Mouse (Mus musculus): ENCODE measurements at regions not wholly inside any gene's neighbourhood (a gene's known extent, or its start where the extent isn't known, plus 50 kb on each side); places are given as distances from the start of the nearest gene placed in this dataset.
A peak's percentile ranks its signal among the peaks of the same experiment; 100 is the strongest.

DNA sequence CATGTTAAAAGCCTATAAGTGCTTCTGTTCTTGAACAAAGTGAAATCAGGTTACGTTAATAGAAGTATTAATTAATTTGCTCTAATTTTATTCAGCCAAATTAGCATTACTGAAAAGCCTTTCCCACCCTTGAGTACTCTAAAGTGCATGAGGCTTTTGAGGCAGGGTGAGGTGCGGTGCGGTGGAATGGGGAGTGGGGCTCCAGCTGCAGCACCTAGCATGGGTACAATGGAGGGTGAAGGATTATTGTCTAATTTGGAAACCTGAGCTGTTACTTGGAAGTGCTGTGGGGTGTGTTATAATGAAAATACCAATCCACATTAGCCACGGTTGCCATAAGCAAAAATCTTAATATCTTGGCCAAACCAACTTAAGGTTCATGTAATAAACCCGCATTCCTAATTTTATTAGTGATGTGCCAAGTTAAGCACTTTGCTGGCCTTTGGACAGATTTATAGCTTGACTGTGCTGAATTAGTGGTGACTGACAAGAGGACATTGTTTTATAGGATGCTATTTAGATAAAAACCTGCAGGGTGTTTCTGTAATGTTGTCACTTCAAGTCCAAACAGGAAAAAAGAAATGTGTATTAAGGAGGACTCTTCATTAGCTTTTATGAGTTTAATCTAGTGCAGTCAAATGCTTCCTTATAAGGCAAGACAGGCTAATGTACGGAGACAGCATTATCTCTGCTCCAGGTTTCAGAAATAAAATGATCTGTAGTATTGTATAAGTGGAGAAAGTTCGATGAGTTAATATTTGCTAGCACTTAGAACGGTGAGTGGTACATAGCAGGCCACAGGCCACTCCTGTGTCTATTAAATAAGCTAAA, 382.2 kb downstream of the Lmo4 start:
- H3K9me3 ChIP-seq = no peaks in the 10 kb centered on the region
- H3K9ac ChIP-seq = no peak overlapping the region
- H3K4me1 ChIP-seq = no peaks in the 10 kb centered on the region
- H3K4me2 ChIP-seq = no peak overlapping the region
- ATAC-seq (ENCODE audit: borderline replicate concordance, extremely low read depth, low FRiP score, low TSS enrichment) = no peak
- H3K36me3 ChIP-seq = no peaks in the 10 kb centered on the region
- no peak overlapping the region for H3K27ac ChIP-seq
- WGBS = 66% methylated on average over 8 of the region's 8 CpGs
- no peak overlapping the region for H3K4me3 ChIP-seq
- H3K27me3 ChIP-seq = no peaks in the 10 kb centered on the region

GRCm38 (mm10) chr3:143807544-143807943, 397.5 kb downstream of the Lmo4 start:
- Histone ChIP-seq H3K27me3 (no peaks in the 10 kb centered on the region), H3K27ac (peak overlapping the region; percentile 73), H3K4me3 (no peak overlapping the region), H3K4me2 (no peak overlapping the region), H3K9me3 (no peaks in the 10 kb centered on the region), H3K9ac (no peak overlapping the region), H3K36me3 (no peaks in the 10 kb centered on the region), H3K4me1 (no peaks in the 10 kb centered on the region)
- WGBS = 80% methylated on average over 8 of the region's 8 CpGs
- no peak for ATAC-seq (ENCODE audit: borderline replicate concordance, extremely low read depth, low FRiP score, low TSS enrichment)

GRCm38 (mm10) chr3:143806940-143807339, 398.1 kb downstream of the Lmo4 start:
- H3K4me3 ChIP-seq = no peak overlapping the region
- peak; percentile 46; the same call in 1 of the 2 replicates for ATAC-seq (ENCODE audit: borderline replicate concordance, extremely low read depth, low FRiP score, low TSS enrichment)
- no peaks in the 10 kb centered on the region for H3K4me1 ChIP-seq
- no peak overlapping the region for H3K4me2 ChIP-seq
- no peak overlapping the region for H3K9ac ChIP-seq
- WGBS = 41% methylated on average over 3 of the region's 3 CpGs
- no peaks in the 10 kb centered on the region for H3K9me3 ChIP-seq
- peak overlapping the region; percentile 73 for H3K27ac ChIP-seq
- no peaks in the 10 kb centered on the region for H3K27me3 ChIP-seq
- H3K36me3 ChIP-seq = no peaks in the 10 kb centered on the region

DNA sequence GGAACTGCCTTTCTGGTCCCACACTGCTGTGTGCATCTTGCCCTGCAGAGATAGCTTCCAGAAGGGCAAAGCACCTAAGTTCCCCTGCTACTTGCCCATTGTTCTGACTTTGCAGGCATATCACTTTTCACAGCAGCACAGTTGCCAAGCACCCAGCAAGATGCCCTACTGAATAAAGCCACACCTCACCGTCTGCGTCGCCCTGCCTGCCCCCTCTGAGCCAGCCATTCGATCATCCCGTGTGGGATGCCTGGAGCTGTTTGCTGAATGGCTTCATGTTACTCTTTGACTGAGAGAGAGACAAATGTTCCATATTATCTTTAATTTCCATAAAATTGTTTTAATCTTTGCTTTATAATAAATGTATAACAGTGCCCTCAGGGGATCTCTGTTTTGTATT, 407.2 kb downstream of the Lmo4 start:
- Histone ChIP-seq H3K27me3 (no peaks in the 10 kb centered on the region), H3K9ac (no peak overlapping the region), H3K27ac (no peak overlapping the region), H3K4me2 (no peak overlapping the region), H3K4me1 (peaks cover 3% of the 10 kb centered on the region; the same call in 1 of the 2 replicates), H3K4me3 (no peak overlapping the region), H3K9me3 (no peaks in the 10 kb centered on the region), H3K36me3 (no peaks in the 10 kb centered on the region)
- no peak for ATAC-seq (ENCODE audit: borderline replicate concordance, extremely low read depth, low FRiP score, low TSS enrichment)
- 31% methylated on average over 5 of the region's 5 CpGs for WGBS

DNA sequence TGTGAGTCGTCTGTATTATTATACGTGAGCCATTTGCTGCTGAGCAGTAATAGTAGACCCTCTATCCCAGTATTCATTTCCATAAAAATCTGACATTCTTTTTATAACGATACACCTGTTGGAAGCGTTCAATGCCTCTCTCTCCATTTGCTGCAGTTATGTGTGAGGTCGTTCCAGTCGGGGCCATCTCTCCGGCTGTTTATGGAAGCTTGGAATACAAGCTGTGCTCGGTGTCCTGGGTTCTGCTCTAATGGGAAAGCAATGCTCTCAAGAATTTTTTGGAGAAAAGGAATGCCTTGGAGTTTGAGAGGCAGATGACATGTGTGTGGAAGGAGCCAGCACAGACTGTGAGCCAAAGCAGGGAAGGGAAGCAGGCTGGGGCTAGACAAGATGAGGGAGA, 414.1 kb downstream of the Lmo4 start:
- ATAC-seq (ENCODE audit: borderline replicate concordance, extremely low read depth, low FRiP score, low TSS enrichment) = no peak
- 76% methylated on average over 8 of the region's 8 CpGs for WGBS

DNA sequence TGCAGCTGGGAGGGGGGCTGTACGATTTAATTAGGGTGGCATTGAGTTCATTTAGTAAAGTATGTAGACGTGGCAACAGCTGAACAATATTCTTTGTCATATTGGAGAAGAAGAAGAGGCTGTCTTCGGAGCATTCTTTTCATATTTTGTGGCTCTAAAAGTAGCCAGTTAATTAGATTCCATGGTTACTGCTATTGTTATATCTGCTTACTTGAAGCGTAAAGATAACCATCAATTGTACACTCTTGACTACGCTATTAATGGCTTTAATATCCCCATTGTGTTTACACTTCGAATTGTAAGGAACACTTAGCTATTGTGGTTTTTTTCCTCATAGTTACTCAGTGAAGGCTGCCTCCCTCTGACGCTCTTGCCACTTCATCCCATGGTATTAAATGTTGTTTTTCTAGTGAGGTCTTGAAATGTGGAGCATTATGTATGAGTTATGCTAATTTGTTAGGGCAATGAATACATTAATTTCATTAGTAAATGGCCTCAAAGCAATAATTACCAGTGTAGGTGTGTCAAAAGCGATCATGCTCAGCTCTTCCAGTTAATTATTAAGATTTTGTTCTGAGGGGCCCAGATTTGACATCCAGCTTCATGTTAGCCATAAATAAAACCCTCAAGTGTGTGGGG, 415.0 kb downstream of the Lmo4 start:
- H3K27me3 ChIP-seq = no peaks in the 10 kb centered on the region
- no peak for ATAC-seq (ENCODE audit: borderline replicate concordance, extremely low read depth, low FRiP score, low TSS enrichment)
- no peak overlapping the region for H3K9ac ChIP-seq
- no peak overlapping the region for H3K27ac ChIP-seq
- no peak overlapping the region for H3K4me3 ChIP-seq
- H3K4me1 ChIP-seq = no peaks in the 10 kb centered on the region
- 55% methylated on average over 8 of the region's 8 CpGs for WGBS
- H3K9me3 ChIP-seq = no peaks in the 10 kb centered on the region
- no peak overlapping the region for H3K4me2 ChIP-seq
- H3K36me3 ChIP-seq = no peaks in the 10 kb centered on the region

More for the DNA sequence above, 414.1 kb downstream of the Lmo4 start:
- no peaks in the 10 kb centered on the region for H3K4me1 ChIP-seq
- no peaks in the 10 kb centered on the region for H3K9me3 ChIP-seq
- H3K4me3 ChIP-seq = no peak overlapping the region
- H3K9ac ChIP-seq = no peak overlapping the region
- no peaks in the 10 kb centered on the region for H3K36me3 ChIP-seq
- no peaks in the 10 kb centered on the region for H3K27me3 ChIP-seq
- no peak overlapping the region for H3K27ac ChIP-seq
- no peak overlapping the region for H3K4me2 ChIP-seq

GRCm38 (mm10) chr3:143786889-143787288, 418.1 kb downstream of the Lmo4 start:
- ATAC-seq (ENCODE audit: borderline replicate concordance, extremely low read depth, low FRiP score, low TSS enrichment) = no peak
- Histone ChIP-seq H3K4me3 (no peak overlapping the region), H3K9ac (no peak overlapping the region), H3K4me1 (0 out of 2 replicates have a peak, but pooled peaks cover 7% of the 10 kb centered on the region), H3K27me3 (no peaks in the 10 kb centered on the region), H3K27ac (no peak overlapping the region), H3K9me3 (no peaks in the 10 kb centered on the region), H3K36me3 (no peaks in the 10 kb centered on the region), H3K4me2 (no peak overlapping the region)
- 80% methylated on average over 8 of the region's 8 CpGs for WGBS

DNA sequence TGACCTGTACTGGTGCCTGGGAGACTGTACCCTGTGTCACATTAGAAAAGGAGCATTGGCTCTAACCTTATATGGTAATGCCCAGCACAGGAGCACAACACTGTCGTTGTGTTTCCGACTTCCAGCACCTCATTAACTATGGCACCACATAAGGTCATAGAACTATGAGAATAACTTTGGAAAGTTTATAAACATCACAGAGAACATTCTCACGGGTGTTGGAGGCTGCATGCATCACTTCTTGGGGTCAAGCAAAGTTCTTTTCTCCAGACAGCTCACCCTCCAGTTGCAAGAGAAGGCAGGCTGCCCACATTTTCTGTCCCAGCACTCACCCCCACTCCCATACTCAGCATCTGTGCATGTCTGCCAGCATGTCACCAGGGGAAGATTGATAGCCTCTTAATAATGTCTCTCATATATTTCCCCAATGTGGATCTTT, 420.6 kb downstream of the Lmo4 start:
- ATAC-seq (ENCODE audit: borderline replicate concordance, extremely low read depth, low FRiP score, low TSS enrichment) = peak; percentile 90
- Histone ChIP-seq H3K27me3 (no peaks in the 10 kb centered on the region), H3K4me1 (0 out of 2 replicates have a peak, but pooled peaks cover 7% of the 10 kb centered on the region), H3K27ac (no peak overlapping the region), H3K4me3 (no peak overlapping the region), H3K4me2 (no peak overlapping the region), H3K9me3 (no peaks in the 10 kb centered on the region), H3K9ac (no peak overlapping the region), H3K36me3 (no peaks in the 10 kb centered on the region)
- 20% methylated on average over 3 of the region's 3 CpGs for WGBS

GRCm38 (mm10) chr3:143778161-143778560, 426.9 kb downstream of the Lmo4 start:
- no peaks in the 10 kb centered on the region for H3K4me1 ChIP-seq
- no peaks in the 10 kb centered on the region for H3K36me3 ChIP-seq
- no peak overlapping the region for H3K9ac ChIP-seq
- H3K27ac ChIP-seq = no peak overlapping the region
- no peak overlapping the region for H3K4me2 ChIP-seq
- H3K4me3 ChIP-seq = no peak overlapping the region
- 64% methylated on average over 2 of the region's 2 CpGs for WGBS
- no peaks in the 10 kb centered on the region for H3K9me3 ChIP-seq
- no peak for ATAC-seq (ENCODE audit: borderline replicate concordance, extremely low read depth, low FRiP score, low TSS enrichment)
- H3K27me3 ChIP-seq = no peaks in the 10 kb centered on the region

DNA sequence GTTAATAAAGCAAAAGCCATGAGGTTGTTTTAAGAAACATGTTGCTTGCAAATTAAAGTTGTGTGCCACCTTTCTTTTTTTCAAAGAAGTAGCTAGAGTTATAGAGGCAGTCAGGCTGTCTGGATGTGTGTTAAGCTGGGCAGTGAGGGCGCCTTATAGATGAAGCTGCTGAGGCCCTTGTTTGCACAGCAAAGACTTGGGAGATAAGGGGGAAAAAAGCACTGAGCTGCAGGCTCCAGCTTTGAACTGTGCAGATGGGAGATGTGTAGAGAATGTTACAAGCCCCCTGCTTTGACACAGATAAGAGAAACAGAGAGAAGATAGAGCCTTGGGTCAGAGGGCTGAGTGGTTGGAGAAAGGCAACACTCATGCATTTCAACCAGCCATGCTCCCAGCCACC, 445.7 kb downstream of the Lmo4 start:
- Histone ChIP-seq H3K27ac (no peak overlapping the region), H3K4me2 (no peak overlapping the region), H3K27me3 (no peaks in the 10 kb centered on the region), H3K4me1 (no peaks in the 10 kb centered on the region), H3K9me3 (no peaks in the 10 kb centered on the region), H3K4me3 (no peak overlapping the region), H3K9ac (no peak overlapping the region), H3K36me3 (no peaks in the 10 kb centered on the region)
- WGBS = 37% methylated on average over 1 of the region's 1 CpGs
- 0 out of 2 replicates have a peak, but pooled peaks have one; percentile 5 for ATAC-seq (ENCODE audit: borderline replicate concordance, extremely low read depth, low FRiP score, low TSS enrichment)

- ATAC-seq (ENCODE audit: borderline replicate concordance, extremely low read depth, low FRiP score, low TSS enrichment) = no peak
- H3K4me1 ChIP-seq = no peaks in the 10 kb centered on the region
- H3K9ac ChIP-seq = no peak overlapping the region
- H3K9me3 ChIP-seq = no peaks in the 10 kb centered on the region
- 85% methylated on average over 3 of the region's 3 CpGs for WGBS
- H3K36me3 ChIP-seq = no peaks in the 10 kb centered on the region
- H3K27me3 ChIP-seq = no peaks in the 10 kb centered on the region
- H3K4me2 ChIP-seq = no peak overlapping the region
- H3K4me3 ChIP-seq = no peak overlapping the region
- H3K27ac ChIP-seq = no peak overlapping the region
These were observed 451.8 kb downstream of the Lmo4 start for GRCm38 (mm10) chr3:143753197-143753596.

DNA sequence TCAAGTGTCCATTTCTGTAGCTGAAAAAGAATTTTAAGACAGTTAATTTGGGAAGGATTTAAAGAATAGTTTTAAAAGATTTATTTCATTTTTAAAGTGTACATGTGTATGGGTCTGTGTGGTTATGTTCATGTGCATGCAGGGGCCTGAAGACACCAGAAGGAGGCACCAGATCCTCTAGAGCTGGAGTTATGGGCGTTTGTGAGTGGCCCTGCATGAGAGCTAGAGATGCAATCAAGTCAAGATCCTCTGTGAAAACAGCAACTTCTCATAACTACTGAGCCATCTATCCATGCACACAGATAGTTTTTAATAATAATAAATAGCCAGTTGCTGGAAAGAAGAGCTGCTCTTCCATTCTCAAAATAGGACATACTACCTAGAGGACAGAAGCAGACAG, 452.4 kb downstream of the Lmo4 start:
- WGBS = 70% methylated on average over 1 of the region's 1 CpGs
- no peak overlapping the region for H3K27ac ChIP-seq
- no peak overlapping the region for H3K9ac ChIP-seq
- no peaks in the 10 kb centered on the region for H3K36me3 ChIP-seq
- H3K27me3 ChIP-seq = no peaks in the 10 kb centered on the region
- H3K4me1 ChIP-seq = no peaks in the 10 kb centered on the region
- H3K4me3 ChIP-seq = no peak overlapping the region
- H3K9me3 ChIP-seq = no peaks in the 10 kb centered on the region
- ATAC-seq (ENCODE audit: borderline replicate concordance, extremely low read depth, low FRiP score, low TSS enrichment) = no peak
- no peak overlapping the region for H3K4me2 ChIP-seq
